Mouse (Mus musculus) heart, postnatal 10 days (tissue): Measurements from ENCODE around the gene Gm47429. TPM values are rescaled to one million over a fixed set of nuclear protein-coding genes. Genes with fewer than 3 reads are reported as not detected.
"Not testable (repeated sequence)": the region's sequence is repeated elsewhere in the genome, so short reads cannot be mapped to it uniquely, and the experiment has no call there.

Experiments
- DNase-seq, 2 experiments: peaks; one replicate each; pipeline ENCODE4 v3.0.0; 2021
- intact Hi-C: fragments of 180-260 bp; cut with DNase I; formaldehyde crosslinking; loops from one replicate; pipeline ENCODE4 v1.15.1; 2025
- total RNA-seq, 2 experiments: library from RNA; stranded (reverse); gene quantifications; 2 replicates each; pipeline ENCODE4 v1.2.3; 2021

The Gm47429 gene
- not detected for total RNA-seq

DNA sequence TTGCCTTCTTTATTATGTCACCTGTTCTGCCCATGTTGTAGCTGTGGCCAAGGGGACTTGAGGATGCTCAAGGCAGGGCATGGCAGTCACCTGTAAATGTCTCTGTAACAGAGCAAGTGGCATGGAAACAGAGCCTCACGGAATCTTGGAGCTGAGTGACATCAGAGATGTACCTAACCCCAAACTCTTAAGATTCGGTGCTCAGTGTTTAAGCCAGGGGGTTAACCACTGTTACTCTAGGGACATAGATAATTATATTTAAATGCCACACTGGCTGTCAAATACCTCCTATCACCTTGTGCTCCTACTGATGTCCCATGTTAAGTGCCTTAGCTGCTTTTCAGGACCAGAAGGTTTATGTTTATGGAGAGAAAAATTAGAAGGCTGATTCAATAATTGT is at the start of gene Gm47429:
Gm47429 (minus strand) TSS at position 101 of the 400 bp plus-strand sequence.
- no peak for DNase-seq
- intact Hi-C loops = no loop called here

GRCm38 (mm10) chr13:50488510-50488909 is 44.8 kb upstream of the Gm47429 start:
- intact Hi-C loops, DNase-seq: not testable (repeated sequence)

DNA sequence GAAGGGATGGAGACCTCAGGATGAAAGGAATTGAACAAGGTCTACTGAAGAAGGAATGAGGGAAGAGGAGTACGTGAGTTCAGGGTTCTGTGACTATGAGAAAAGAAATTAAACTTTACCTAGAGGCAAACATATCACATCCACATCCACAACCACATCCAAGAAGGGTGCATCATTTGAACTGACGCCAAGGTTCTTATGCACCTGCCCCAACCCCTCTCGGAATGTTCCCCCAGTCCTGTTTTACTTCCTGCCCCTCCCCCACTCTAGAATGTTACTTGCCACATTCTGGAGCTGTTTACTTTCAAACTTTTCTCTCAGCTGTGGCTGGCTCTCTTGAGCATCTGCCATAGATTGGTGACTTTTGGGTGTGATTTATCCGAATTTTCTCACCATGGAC is 23.3 kb upstream of the Gm47429 start, which contains the start of gene Nutm2:
Nutm2 (plus strand) TSS at position 301 of the 400 bp plus-strand sequence.
- intact Hi-C loops = no loop called here
- DNase-seq = no peak

GRCm38 (mm10) chr13:50464621-50465562 is 21.2 kb upstream of the Gm47429 start:
- intact Hi-C loops = no loop called here
- DNase-seq = no peak

DNA sequence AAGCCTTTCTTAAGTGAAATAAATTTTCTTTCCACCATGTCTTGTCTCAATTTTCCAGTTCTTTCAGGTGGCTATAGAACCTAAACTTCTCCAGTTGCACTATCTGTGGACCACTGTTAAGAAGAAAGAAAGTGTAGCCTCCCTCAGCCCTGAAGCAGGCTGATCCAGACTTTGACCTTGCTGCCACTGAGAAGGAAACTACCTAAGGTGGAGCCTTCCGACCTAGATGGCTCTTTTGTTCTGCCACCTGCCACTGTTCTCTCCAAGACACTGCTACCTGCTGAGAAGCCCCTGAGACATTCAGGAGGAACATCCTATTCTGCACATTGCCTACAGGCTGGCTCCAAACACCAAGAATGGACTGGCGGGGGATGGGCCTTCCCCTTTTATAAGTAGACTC is 16.7 kb upstream of the Gm47429 start:
- DNase-seq, intact Hi-C loops: not testable (repeated sequence)

DNA sequence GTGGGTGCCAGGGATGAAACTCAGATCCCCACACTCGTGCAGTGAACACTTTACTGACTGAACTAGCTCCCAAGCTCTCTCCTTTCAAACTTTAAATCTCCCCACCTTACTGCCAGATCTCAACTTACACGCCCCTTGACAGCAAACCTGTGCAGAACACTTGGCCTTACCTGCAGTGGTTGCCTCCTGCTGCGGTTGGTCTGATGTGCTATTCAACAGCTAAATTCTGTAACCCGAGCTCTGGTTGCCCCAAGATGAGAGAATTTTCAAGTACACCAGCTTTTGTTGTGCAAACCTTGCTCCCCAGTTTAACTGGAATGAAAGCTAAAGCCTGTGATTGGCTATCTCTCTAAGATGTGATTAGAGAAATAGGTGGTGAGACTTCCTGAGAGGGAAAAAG is 9.7 kb upstream of the Gm47429 start:
- DNase-seq = no peak
- intact Hi-C loops = no loop called here

GRCm38 (mm10) chr13:50452266-50452665 is 8.6 kb upstream of the Gm47429 start:
- intact Hi-C loops, DNase-seq: not testable (repeated sequence)

- intact Hi-C loops = no loop called here
- DNase-seq = no peak
Observed at GRCm38 (mm10) chr13:50445261-50445660, 1.5 kb upstream of the Gm47429 start.

- DNase-seq = no peak
- intact Hi-C loops = no loop called here
Observed at GRCm38 (mm10) chr13:50426686-50427085, 17.0 kb downstream of the Gm47429 start.

DNA sequence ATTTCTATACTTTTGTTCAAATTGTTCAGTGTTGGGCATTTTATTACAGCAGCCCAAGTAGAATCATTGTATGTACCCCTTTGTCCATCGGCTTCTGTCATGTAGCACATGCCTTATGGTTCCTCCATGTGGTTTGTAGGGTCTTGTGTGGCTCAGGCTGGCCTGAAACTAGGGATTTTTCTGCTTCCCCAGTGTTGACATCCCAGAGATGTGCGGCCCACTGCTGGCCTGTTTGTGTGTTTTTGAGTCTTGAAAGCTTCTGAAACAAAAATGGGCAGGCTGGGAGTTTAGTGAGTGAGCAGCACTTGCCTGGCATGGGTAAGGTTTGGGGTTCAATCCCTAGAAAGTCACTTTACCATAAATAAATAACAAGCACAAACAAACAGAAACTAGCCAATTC is 19.2 kb downstream of the Gm47429 start:
- no peak for DNase-seq
- intact Hi-C loops = no loop called here

GRCm38 (mm10) chr13:50423625-50424209 is 20.0 kb downstream of the Gm47429 start:
- DNase-seq = no peak
- intact Hi-C loops = no loop called here

DNA sequence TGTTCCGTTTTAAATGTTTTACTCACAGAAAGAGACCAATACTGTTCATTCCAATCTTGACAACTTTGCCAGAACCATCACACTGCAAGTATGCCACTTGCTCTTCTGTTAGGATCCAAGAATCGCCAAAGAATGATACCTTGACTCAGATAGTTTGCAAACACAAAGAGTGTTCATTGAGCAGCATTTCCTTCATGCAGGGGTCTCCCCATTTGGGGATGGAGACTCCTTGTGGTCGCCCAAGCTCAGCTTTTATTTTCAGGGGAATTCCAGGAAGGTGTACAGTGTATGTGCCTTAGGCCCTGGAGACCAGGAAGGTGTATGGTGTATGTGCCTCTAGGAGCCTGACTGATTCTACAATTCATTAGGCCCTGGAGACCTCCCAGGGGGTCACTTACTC is 25.3 kb downstream of the Gm47429 start:
- intact Hi-C loops = no loop called here
- no peak for DNase-seq

- DNase-seq = peak; percentile 81 to 86
- intact Hi-C loops = no loop called here
Observed at GRCm38 (mm10) chr13:50417389-50418183, 26.1 kb downstream of the Gm47429 start, which contains the start of gene Fbxw17. Gene Fbxw17 (plus strand): TSS chr13:50417864.

Other genes with a start within 250 kb of the Gm47429 start
- gene Gm906, start 193.6 kb downstream of the Gm47429 start, total RNA-seq = not detected
- gene Fbxw17, start 26.0 kb downstream of the Gm47429 start, total RNA-seq = 10 to 100 TPM; 12.2 to 12.8 TPM
- not detected for gene Nutm2, start 23.4 kb upstream of the Gm47429 start, total RNA-seq
- not detected for gene Gm904, start 199.3 kb upstream of the Gm47429 start, total RNA-seq